Mouse (Mus musculus) thymus, postnatal 10 days (tissue): Measurements from ENCODE around the gene Entpd2.

Experiments used
- DNase-seq, 2 experiments: peaks; one replicate each; pipeline ENCODE4 v3.0.0; 2021; ENCODE audit warnings: low spot score in 2 of 2

Entpd2 gene

DNA sequence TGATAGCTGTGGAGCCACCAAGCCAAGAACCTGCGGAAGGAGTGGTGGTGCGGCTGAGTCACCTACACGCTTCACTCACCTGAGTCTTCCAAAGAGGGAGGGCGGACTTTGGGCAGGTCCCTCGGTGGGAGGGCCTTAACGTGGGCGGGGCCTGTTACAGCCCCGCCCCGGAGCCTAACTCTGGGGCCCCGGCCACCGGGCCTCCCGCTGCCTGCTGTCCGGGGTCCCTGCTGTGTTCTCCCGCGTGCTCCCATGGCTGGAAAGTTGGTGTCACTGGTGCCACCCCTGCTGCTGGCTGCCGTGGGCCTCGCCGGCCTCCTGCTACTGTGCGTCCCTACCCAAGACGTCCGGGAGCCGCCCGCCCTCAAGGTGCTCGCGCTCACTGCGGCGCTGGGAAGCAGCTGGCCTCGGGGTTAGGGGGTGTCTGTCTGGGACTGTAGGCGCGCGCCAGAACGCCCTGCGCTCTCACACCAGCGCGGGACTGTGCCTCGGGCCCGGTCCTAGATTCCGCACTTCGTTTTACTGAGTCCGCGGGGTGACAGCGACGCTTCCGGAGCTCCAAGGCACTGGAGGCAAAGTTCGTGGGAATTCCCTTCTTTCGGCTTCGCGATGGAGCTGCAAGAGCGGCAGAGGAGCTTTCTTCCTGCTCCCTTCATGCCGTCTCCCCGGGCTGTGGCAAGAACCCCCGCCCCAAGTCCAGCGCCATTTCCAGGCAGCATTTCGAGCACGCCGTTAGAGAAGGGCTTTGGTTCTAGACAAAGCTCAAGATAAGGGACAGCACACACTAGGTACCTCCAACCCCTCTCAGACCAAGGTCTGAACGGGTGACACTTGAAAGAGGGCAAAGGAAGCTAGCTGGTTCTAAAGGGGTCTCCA lies at the start of gene Entpd2:
Entpd2 (plus strand) TSS at position 154 of the 876 bp plus-strand sequence.
- DNase-seq: no peak

DNA sequence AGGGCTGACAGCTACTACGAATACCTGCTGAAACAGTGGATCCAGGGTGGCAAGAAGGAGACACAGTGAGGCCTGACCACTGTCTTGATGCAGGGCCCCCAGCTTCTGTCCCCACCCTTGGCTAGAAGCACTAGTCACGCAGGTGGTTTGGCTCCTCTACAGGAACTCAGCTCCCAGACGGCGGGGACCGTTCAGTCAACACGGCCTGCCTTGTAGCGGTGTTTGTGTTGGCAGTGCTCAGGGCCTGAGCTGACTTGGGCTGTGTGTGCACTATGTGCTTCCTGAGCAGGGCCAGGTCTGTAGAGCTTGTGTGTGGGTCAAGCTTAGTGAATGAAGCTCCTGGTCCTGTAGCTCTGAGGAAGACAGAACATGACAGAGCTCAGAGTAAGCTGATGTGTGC lies 47.5 kb upstream of the Entpd2 start:
- no peak for DNase-seq

DNA sequence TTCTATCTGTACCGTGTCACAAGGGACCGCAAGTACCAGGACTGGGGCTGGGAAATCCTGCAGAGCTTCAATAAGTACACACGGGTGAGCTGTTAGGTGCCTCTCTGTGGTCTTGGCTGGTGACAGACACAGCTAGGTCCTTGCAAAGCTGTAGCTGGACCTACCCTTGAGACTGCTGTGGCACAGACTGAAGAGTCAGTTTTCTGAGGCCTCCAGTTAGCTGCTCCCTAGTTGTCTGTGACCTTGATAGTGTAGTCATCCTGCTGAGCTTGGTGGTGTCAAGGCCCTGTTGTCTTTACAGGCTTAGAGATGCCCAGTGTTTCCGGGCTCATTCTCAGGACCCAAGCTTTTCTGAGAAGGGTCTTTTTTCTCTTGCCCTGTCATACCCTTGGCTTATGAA lies 46.2 kb upstream of the Entpd2 start:
- no peak for DNase-seq

DNA sequence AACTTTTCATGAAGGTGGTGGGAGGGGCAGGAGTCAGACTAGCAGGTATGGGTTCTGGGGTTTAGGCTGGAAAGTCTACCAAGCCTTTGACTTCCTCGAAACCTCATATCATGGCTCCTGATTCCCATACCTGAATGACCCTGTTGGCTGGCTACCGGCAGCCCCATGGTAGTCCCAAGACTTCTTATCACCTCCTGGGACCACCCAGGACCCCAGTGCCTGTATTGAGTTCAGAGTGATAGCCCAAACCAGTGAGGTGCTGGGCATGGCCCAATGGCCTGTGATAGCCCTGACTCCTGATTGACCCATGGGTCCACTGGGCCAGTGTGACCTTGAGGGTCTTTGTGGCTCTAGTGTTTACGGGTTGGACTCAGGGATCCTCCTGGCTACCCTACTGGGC lies 45.0 kb upstream of the Entpd2 start:
- DNase-seq: no peak

DNA sequence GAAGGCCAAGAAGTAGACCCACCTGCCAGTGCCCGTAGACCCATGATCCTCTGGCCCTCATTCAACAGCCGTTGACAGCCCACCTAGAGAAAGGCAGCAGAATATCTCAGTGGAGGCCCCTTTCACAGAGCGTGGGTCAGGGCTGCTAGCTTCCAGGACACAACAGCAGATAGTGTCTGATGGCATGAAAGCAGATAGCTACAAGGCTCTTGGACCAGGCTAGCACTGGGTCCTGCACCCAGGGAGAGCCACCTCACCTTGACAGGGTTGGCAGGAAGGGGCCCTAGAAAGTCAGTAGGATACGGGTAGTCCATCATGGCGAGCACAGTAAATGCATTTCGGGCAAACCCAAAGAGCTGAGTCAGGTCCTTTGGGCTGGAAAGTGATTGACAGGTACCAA lies 41.5 kb upstream of the Entpd2 start:
- DNase-seq: no peak

DNA sequence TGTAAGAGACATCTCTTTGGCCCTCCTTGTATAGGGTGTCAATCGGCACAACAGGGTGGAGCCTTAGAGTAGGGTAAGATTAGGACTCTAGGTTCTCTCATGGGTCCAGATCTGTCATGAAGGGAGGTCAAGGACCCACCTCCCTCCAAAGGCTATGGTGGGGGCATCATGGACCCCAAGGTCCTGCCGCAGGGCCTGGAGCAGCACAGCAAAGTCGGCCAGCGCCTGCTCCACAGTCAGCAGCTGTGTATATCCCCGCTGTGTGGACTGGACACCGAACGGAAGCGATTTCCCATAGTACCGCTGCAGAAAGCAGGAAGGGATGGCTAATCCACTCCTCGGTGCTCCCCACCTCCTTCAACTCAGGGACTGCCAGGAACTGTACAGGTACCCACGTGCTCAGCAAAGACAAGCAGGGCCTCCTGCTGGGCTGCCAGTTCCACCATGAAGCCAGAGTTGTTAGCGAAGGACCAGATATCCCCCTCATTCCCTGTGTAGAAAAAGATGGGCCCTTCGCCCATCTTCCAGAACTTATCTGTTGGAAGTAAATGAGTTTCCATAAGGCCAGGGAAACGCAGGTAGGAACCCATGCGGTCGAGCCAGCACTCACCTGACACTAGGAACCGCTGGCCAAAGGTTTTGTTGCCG lies 40.1 kb upstream of the Entpd2 start:
- DNase-seq: no peak

DNA sequence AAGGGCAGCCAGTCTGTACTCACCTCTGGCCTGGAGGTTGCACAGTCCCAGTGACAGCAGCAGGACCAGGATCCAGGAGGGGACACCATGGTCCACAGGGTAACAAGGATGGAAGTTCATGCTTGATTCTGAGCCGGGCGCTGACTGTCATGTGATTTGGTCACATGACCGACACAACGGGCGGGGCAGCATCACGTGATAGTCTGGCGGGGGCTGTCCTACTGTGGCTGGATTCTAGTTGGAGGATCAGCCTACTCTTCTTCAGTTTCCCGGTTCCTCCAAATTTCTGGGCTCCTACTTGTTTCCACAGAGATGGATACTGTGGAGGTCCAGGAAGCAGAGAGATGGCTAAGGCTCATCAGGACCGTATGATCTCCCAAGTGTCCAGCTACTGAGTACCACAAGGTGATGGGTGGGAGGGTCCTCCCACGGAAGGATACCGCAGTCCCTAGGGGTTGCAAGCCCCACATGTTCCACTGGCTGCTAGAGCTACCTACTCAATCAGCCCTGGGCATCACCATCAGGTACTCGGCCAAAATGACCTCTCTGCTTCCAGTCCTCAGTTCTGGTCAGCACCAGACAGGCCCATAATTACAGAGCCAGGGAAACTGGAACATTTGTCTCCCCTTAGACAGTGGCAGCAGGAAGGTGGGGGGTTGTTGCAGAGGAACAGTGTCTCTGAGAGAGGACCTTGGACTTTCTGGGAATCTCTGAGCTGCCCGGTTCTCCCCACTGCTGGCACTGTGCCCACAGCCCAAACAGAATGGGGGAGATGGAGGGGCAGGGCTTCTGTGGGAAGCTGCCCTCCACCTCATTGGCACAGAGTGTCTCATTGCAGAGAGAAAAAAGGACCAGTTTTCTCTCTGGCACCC lies 39.2 kb upstream of the Entpd2 start, which contains the start of gene Dpp7:
Dpp7 (minus strand) TSS at position 152 of the 872 bp plus-strand sequence.
- DNase-seq: peak; percentile 49 to 56

DNA sequence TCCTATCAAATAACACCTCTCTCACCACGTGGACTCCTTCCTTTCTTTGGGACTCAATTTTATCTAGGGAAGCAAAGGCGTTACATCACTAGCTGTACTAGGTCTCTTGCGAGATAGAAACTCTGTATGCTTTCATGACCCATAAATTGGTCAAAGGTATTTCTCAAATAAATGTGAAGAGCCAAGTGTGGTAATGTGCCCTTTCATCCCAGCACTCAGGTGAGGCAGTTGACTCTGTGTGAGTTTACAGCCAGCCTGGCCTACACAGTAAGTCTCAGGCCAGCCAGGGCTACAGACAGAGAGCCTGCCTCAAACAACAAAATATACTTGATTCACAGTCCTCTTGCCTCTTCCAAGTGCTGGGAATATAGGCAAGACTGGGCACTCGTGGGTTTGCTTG lies 35.8 kb upstream of the Entpd2 start:
- no peak for DNase-seq

DNA sequence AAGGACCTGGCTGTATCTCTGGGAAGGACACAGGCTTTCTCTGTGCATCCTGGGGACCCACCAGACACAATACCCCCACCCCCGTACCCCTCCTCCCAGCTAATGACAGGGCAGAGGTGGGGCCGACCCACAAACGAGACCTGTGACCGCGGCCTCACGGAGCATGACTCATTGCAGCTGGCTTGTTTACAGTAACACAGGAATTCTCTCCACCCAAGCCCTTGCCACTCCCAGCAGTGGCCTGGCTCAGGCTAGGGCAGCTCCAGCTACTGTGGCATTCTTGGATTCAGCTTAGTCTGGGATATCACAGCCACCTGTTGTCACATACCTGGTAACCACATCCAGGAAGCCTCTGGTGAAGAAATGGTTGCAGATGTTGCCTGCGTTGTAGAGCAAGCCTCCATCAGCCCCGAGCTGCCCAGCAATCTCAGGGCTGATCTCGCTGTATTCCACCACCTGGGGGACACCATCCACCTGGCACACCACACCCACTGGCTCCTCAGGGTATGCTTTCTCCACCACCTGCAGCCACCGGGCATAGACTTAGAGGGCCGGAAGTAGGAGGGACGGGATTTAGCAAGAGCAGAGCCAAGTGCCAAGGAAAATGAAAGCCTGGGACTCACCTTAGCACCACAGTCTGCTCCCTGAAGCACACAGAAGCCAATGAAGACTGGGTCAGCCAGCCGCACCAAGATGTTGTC lies 32.0 kb upstream of the Entpd2 start:
- no peak for DNase-seq

DNA sequence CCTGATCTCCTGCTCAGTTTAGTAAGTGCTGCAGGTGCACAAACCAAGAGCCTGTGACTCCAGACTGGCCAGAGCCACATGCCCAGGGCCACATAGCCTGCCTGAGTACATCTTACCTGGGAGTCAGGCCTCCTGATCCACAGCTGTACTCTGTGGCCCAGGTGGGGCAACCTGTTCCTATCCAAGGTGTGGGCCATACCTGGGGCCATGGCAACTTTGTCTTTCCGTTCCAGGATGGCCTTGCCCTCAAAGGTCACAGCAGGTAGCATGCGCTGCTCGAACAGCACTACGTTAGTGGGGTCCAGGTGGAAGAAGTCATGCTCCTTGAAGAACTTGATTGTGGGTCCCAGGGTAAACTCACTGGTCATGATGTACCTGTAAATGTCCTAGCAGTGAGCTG lies 31.4 kb upstream of the Entpd2 start:
- DNase-seq: no peak

DNA sequence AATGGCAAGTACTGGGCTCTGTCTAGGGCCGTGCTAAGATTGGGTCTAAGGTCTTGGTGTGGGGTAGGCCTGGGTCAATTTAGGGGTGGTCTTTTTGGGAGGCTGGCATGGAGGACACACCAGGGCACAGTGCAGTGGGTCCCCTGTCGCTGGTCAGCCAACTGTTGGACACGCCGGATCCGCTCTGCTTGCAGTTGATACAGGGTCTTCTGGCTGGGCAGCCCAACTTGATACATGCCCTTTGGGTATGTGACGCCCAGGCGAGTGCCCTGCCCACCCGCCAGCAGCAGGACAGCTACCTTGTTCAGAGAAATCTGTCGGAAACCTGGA lies 30.9 kb upstream of the Entpd2 start:
- no peak for DNase-seq

DNA sequence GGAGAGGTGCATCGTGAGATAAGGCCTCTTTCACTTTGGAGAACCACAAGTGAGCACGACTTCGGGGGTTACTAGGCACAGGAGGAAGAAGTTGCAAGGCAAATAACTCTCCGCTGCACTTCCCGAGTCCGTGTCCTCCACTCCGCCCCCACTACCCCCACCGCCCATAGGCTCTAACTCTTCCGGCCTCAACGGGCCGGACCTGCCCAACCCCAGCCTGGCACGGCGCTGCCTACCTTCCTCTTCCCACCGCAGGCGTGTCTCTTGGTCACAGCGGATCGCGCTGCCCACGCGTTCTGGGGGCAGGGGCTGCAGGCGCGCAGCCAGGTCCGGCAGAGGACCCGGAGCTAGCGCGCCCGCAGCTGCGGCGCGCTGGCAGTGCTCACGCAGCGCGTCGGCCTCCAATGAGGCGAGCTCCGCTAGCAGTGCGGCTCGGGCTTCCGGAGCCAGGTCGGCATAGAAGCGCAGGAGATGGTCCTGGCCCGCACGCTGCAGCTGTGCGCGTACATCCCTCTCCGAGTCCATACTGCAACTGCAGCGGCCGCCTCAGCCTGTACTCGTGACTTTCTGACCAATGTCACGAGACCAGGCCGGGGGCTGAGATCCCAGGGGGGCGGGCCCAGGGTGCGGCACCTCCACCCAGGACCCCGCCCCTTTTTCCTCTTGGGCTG lies 30.4 kb upstream of the Entpd2 start, which contains the start of gene Uap1l1:
Uap1l1 (minus strand) TSS at position 592 of the 671 bp plus-strand sequence.
- DNase-seq: peak; percentile 23 to 42

DNA sequence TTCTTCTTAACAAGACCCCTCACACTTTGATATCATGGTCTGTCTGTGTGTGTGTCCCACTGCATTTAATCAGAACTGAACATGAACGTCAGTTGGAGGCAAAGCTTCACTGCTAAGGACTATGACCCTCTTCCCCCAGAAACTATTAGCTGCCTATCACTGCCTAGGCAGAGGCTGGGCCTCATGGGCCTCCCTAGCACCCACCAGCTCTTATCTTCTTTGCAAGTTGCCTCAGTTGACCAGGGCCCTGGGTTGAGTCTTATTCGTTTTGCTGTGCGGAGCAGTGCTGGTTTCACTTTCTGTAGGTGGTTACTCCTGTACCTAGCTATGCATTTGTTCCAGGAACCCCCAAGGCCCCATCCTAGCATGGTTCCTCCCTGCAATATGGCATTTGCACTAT lies 25.7 kb upstream of the Entpd2 start:
- DNase-seq: no peak

DNA sequence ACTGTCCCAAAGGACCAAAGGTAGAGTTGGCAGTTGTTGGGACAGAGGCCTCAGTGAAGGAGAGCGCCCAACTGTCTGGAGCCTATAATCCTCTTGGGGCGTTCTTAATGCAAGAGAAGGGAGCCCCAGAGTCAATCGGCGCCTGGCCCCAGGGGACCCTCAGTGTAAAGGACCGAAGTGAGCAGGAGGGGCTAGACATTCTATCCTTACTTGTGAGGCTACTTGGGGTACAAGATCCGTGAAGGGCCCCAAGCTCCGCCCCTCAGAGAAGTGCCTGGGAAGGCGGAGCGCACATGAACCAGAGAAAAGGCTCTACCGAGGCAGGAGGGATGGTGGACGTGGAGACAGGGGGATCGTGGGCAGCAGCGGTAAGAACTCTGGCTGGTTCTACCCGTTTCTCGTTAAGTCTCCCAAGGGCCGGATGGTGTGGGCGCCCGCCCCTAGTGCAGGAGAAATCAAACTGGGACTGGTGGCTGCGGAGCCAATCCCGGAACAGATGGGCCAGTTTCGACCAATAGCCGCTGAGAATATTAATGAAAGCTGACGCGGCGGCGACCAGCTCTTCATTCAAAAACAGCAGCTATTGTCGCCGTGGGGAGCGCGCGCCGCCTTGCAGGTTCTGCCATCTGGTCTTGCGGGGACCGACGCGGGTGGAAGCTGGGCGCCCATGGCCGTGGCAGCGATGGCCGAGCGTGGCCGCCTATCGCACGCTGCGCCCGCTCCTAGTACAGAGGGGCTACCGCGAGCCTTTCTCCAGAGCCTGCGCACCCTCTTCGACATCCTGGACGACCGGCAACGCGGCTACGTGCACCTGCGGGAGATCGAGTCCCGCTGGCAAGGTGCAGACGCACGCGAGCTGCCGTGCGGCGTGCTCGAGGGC lies 23.7 kb upstream of the Entpd2 start, which contains the start of gene Sapcd2:
Sapcd2 (plus strand) TSS at position 558 of the 880 bp plus-strand sequence.
- peak; percentile 71 for DNase-seq

DNA sequence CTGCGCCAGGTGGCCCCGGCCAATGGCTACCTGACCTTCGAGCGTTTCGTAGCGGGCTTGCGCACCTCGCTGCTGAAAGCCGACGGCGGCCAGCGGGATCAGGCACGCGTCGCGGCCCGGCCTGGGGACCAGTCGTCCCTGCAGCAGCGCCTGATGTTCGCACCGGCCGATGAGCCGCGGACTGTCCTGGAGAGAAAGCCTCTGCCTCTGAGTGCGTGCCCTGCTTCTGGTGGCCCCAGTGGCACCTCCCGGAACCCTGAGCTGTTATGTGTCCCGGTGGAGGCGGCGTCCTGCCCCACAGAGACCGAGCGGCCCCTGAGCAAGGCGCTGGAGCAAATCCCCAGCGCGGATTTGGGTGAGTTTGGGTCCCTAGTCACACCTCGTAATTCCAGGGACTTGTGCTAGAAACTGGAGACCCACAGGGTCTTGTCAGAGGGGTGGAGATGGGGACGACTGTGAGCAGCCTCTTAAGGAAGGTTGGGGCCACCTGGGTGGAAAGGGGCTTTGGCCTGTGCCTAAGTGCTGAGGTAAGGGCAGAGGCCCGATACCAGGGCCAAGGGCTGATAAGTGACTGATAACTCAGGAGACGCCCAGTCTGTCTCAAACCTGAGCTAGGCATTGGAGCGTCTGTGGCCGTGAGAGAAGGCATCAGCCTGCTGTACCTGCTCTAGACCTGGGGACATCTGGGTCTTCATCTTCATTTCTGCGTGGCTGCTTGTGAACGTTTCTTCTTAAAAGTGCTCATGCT lies 22.9 kb upstream of the Entpd2 start:
- DNase-seq: no peak

DNA sequence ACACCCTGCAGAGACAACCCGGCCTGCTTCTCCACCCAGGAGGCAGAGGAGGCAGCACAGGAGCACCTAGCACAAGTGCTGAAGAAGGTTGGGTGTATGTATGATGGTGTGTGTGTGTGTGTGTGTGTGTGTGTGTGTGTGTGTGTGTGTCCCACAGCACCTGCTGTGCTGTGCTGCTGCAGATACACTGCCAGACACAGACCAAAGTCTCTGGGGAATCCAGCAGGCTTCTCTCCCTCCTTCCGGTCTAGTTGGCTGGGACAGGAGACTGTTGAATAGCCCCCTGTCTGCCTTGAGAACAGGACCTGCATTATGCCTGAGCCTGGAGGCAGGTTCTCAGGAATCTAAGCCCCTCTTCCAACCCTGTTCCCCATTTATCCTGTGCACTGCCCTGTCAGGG lies 22.2 kb upstream of the Entpd2 start:
- DNase-seq: no peak

DNA sequence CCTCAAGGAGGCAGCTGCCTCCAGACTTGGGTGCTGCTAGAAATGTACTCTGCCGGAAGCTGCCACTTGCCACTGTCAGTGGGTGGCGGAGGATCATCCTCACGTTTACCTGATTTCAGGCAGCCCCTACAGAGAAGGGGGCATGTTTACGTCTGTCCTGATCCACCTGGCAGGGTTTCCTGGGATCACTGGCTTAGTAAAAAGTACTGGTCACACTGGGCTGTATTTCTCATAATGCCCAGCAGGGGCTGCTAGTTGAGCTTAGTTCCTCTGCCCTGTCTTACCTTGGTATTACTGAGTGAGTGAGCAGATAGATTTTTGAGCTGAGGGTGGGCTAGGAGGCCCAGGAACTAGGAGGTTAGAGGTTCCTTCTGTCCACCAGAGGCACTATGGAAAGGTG lies 19.1 kb upstream of the Entpd2 start:
- peak in 1 of 2 experiments; percentile 31 for DNase-seq

DNA sequence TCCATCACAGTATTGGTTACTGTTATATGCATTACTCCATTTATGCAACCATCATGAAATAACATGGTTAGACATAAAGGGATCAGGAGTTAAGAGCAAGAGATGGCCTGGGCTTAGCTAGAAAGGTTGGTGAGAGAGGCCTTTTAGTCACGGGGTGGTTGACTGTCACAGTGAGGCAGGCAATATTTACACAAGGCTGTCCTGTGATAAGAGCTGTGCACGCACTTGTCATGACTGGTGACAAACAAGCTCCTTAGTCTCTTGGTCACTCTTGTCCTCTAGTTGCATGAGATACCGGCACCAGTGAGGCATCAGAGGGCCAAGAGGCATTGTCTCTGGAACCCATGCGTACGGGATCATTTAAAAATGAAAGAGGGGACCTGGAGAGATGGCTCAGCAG lies 11.2 kb upstream of the Entpd2 start:
- DNase-seq: no peak

DNA sequence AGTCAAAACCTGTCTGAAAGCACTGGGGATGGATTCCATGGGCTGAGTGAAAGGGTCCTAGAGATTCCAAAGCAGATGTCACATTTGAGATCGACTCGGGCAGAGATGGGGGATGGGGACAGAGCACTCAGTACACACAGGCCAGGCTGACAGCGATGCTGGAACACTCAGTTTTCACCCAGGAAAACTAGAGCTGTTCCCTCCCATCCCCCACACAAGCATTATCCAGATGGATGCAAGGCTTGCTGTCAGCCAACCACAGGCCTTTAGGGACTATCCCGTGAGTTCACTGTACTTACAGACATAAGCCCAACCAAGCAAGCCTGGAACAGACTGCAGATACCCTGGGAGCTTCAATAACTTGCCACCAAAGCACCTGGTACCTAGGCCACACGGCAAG lies 4.4 kb upstream of the Entpd2 start:
- DNase-seq: no peak
